ENCODE assay signal across 10 mouse cellular contexts in genomic region chr5:149585910-149586309, GRCm38 (mm10). TPM values are rescaled to one million over a fixed set of nuclear protein-coding genes. Genes with fewer than 3 reads are reported as not detected.
DNase-seq lines count a peak whose midpoint lies in the region; ATAC-seq and TF ChIP-seq lines count a peak whose summit lies in the region.
"Had no signal": no experiment of that assay in that cellular context is flagged by ENCODE, and none has a peak within 500 bp of the region (broad histone marks: within the 10 kb centered on the region; RNA-seq: fewer than 3 reads in every experiment).

No protein-coding gene starts in this region.

- no peak overlapping the region for H3K9ac ChIP-seq in CH12.LX (ENCODE audit: insufficient read depth, low read depth)
- H3K9ac ChIP-seq: stomach, embryonic 15.5 days had no signal

- dilution Hi-C loops in CH12.LX (cut with MboI; ENCODE audit: extremely low pct_ligation_motif_present, extremely low pct_unique_long_range_greater_than_20kb, low sequenced_read_pairs), result no loop called here

- WGBS in limb, embryonic 10.5 days, result 67% methylated on average over 10 of the region's 10 CpGs

- in situ Hi-C loops in CH12.LX (cut with MboI; ENCODE audit: low pct_ligation_motif_present, low pct_unique_long_range_greater_than_20kb, low sequenced_read_pairs), result no loop called here

- peak; percentile 57 for TF ChIP-seq CTCF in layer of hippocampus, adult 2 months (conservative IDR thresholded peaks at IDR 0.05)
- TF ChIP-seq CTCF in CH12.LX (conservative IDR thresholded peaks at IDR 0.05 in 1 of 2, IDR thresholded peaks at IDR 0.05 in 1 of 2; ENCODE audit: low read depth in 2 of 2, low read length in 2 of 2), result peak in 1 of 2 experiments; percentile 46; a peak in 2 of 4 replicates

- H3K27ac ChIP-seq in layer of hippocampus, adult 2 months, result no peak overlapping the region
- H3K27ac ChIP-seq in CH12.LX (ENCODE audit: insufficient read depth, low read depth), result no peak overlapping the region
- no peak overlapping the region for H3K27ac ChIP-seq in limb, embryonic 10.5 days
- H3K27ac ChIP-seq: stomach, embryonic 15.5 days had no signal

- no peaks in the 10 kb centered on the region for H3K9me3 ChIP-seq in CH12.LX (replicated peaks; ENCODE audit: low read length)
- no peaks in the 10 kb centered on the region for H3K9me3 ChIP-seq in limb, embryonic 10.5 days (replicated peaks)
- H3K9me3 ChIP-seq: stomach, embryonic 15.5 days had no signal

- TF ChIP-seq RAD21 in CH12.LX (IDR thresholded peaks at IDR 0.05; ENCODE audit: low read depth, low read length), result peak; percentile 38

- TF ChIP-seq EP300 in CH12.LX (IDR thresholded peaks at IDR 0.05; ENCODE audit: low read length), result no peak

- no peak overlapping the region for H3K4me3 ChIP-seq in layer of hippocampus, adult 2 months
- H3K4me3 ChIP-seq in CH12.LX (replicated peaks in 1 of 3; ENCODE audit: low read depth in 2 of 3, low read length in 2 of 3, poor library complexity in 1 of 3), result no peak overlapping the region
- no peak overlapping the region for H3K4me3 ChIP-seq in limb, embryonic 10.5 days
- H3K4me3 ChIP-seq: stomach, embryonic 15.5 days had no signal

- no peaks in the 10 kb centered on the region for H3K36me3 ChIP-seq in CH12.LX (replicated peaks in 1 of 2; ENCODE audit: control insufficient read depth in 1 of 2, insufficient read depth in 1 of 2, low read length in 1 of 2)
- H3K36me3 ChIP-seq in limb, embryonic 10.5 days, result no peaks in the 10 kb centered on the region
- H3K36me3 ChIP-seq: stomach, embryonic 15.5 days had no signal

- TF ChIP-seq POLR2A in CH12.LX (IDR thresholded peaks at IDR 0.05; ENCODE audit: low read depth, low read length), result no peak

- no peak for DNase-seq in layer of hippocampus, adult 2 months (ENCODE audit: low spot score in 2 of 2)
- DNase-seq in layer of hippocampus, adult 8-10 months (ENCODE audit: low spot score in 2 of 2), result no peak
- DNase-seq in CH12.LX (ENCODE audit: extremely low read depth), result peak; percentile 37
- DNase-seq in liver, result peak; percentile 18
- DNase-seq in cerebellum, postnatal 25 days, result no peak
- DNase-seq in layer of hippocampus, postnatal 25 days (ENCODE audit: extremely low spot score in 1 of 2, low spot score in 1 of 2), result no peak
- no peak for DNase-seq in limb, embryonic 10.5 days (ENCODE audit: low spot score)

- peaks cover 0 to 3% of the 10 kb centered on the region in 2 experiments; a peak in 1 of 4 replicates for H3K4me1 ChIP-seq in CH12.LX (ENCODE audit: control insufficient read depth in 1 of 2, insufficient read depth in 2 of 2)
- peaks cover 17% of the 10 kb centered on the region for H3K4me1 ChIP-seq in limb, embryonic 10.5 days
- H3K4me1 ChIP-seq: stomach, embryonic 15.5 days had no signal

- H3K4me2 ChIP-seq in CH12.LX (ENCODE audit: insufficient read depth, low read depth, poor library complexity, severe bottlenecking), result no peak overlapping the region
- H3K4me2 ChIP-seq: stomach, embryonic 15.5 days had no signal

- peak; percentile 54 for ATAC-seq in activated CD4-positive, CD25-positive, alpha-beta regulatory T cell, adult 4 months

- H3K27me3 ChIP-seq in CH12.LX (replicated peaks), result no peaks in the 10 kb centered on the region
- no peaks in the 10 kb centered on the region for H3K27me3 ChIP-seq in limb, embryonic 10.5 days (ENCODE audit: low read depth, poor library complexity, severe bottlenecking)
- H3K27me3 ChIP-seq: stomach, embryonic 15.5 days had no signal

- H3K79me2 ChIP-seq in CH12.LX (replicated peaks; ENCODE audit: control insufficient read depth, extremely low read depth, insufficient read depth, poor library complexity, severe bottlenecking), result no peaks in the 10 kb centered on the region

TF ChIP-seq in CH12.LX, 34 proteins besides CTCF, POLR2A, EP300 and RAD21:
- TF ChIP-seq SMC3 (IDR thresholded peaks at IDR 0.05; ENCODE audit: low read depth, low read length) (peak; percentile 8; the same call in 1 of the 2 replicates), IRF4 (IDR thresholded peaks at IDR 0.05; ENCODE audit: low read depth, low read length) (no peak)
TF ChIP-seq in CH12.LX: peak in this region for 1.

RNA-seq across cellular contexts. Expression of gene Hsph1, which starts 50.3 kb away (rescaled TPM):
- 100 to 1,000 TPM; 337 to 340 TPM for total RNA-seq in layer of hippocampus, adult 2 months (2021)
- total RNA-seq in layer of hippocampus, adult 8-10 months (2022), result 100 to 1,000 TPM; 269 to 406 (median 334) TPM
- total RNA-seq in CH12.LX (2012; rRNA removed) (57.5 and 92.8 TPM in 2 replicates), CH12.LX (2014; rRNA removed) (80.9 and 81.2 TPM in 2 replicates)
- polyA plus RNA-seq in CH12.LX (2012; ENCODE audit: insufficient read length, low read depth), result 156 and 167 TPM in 2 replicates
- polyA plus RNA-seq in activated CD4-positive, CD25-positive, alpha-beta regulatory T cell, adult 4 months (2017; shearing (Covaris generic)), result 10 to 100 TPM; 25.6 to 27.9 TPM
- 100 to 1,000 TPM; 326 to 347 TPM for total RNA-seq in layer of hippocampus, postnatal 25 days (2021)
- polyA plus RNA-seq in limb, embryonic 10.5 days (2016; fragmentation: Nextera tagmentation; extraction: Ambion mirVana), result 129 and 164 TPM in 2 replicates

RNA-seq across cellular contexts. Expression of gene Wdr95, which starts 57.4 kb away (rescaled TPM):
- total RNA-seq in layer of hippocampus, adult 2 months (2021), result 1 to 10 TPM in 1 of 2 experiments, under 1 TPM in 1; 0.41 to 1.0 TPM
- under 1 TPM; 0.18 to 0.90 (median 0.44) TPM for total RNA-seq in layer of hippocampus, adult 8-10 months (2022)
- total RNA-seq in CH12.LX (2012; rRNA removed) (not detected in 2 replicates), CH12.LX (2014; rRNA removed) (not detected in 2 replicates)
- not detected in 2 replicates for polyA plus RNA-seq in CH12.LX (2012; ENCODE audit: insufficient read length, low read depth)
- not detected for polyA plus RNA-seq in activated CD4-positive, CD25-positive, alpha-beta regulatory T cell, adult 4 months (2017; shearing (Covaris generic))
- 1 to 10 TPM in 1 of 2 experiments, under 1 TPM in 1; 0.87 to 1.7 TPM for total RNA-seq in layer of hippocampus, postnatal 25 days (2021)
- not detected in 2 replicates for polyA plus RNA-seq in limb, embryonic 10.5 days (2016; fragmentation: Nextera tagmentation; extraction: Ambion mirVana)
- polyA plus RNA-seq: heart, embryonic 14.5 days had no signal

Comparison
In these comparisons a context has a peak if more than half of its experiments do, and no peak if none do; other contexts are left out.
1. DNase-seq: peak in CH12.LX (single experiment) and liver (single experiment); none in layer of hippocampus, adult 2 months (0 of 2), layer of hippocampus, adult 8-10 months (0 of 2), cerebellum, postnatal 25 days (0 of 2), layer of hippocampus, postnatal 25 days (0 of 2) and limb, embryonic 10.5 days (single experiment).